ENCODE assay signal across 10 mouse cellular contexts in genomic region chr12:92737623-92738370, GRCm38 (mm10).
A peak's percentile ranks its signal among the peaks of the same experiment; 100 is the strongest.
DNase-seq lines count a peak whose midpoint lies in the region; ATAC-seq and TF ChIP-seq lines count a peak whose summit lies in the region.
"Had no signal": no experiment of that assay in that cellular context is flagged by ENCODE, and none has a peak within 500 bp of the region (broad histone marks: within the 10 kb centered on the region; RNA-seq: fewer than 3 reads in every experiment).

No protein-coding gene starts in this region.

- H3K27me3 ChIP-seq in midbrain, embryonic 14.5 days (ENCODE audit: control insufficient read depth, insufficient read depth, low read length) = no peaks in the 10 kb centered on the region
- H3K27me3 ChIP-seq in midbrain, embryonic 10.5 days (ENCODE audit: low read depth, poor library complexity, severe bottlenecking) = no peaks in the 10 kb centered on the region

- no peak overlapping the region for H3K4me2 ChIP-seq in midbrain, embryonic 14.5 days (ENCODE audit: low read length)

- H3K36me3 ChIP-seq in midbrain, embryonic 14.5 days (ENCODE audit: control insufficient read depth, insufficient read depth, low read length) = no peaks in the 10 kb centered on the region
- H3K36me3 ChIP-seq in midbrain, embryonic 10.5 days = no peaks in the 10 kb centered on the region
- H3K36me3 ChIP-seq: G1E had no signal

- no peaks in the 10 kb centered on the region for H3K9me3 ChIP-seq in midbrain, embryonic 14.5 days (ENCODE audit: control insufficient read depth, low read length)
- no peaks in the 10 kb centered on the region for H3K9me3 ChIP-seq in midbrain, embryonic 10.5 days (replicated peaks)

- DNase-seq in midbrain, embryonic 14.5 days = peak; percentile 3
- no peak for DNase-seq in midbrain, embryonic 10.5 days (ENCODE audit: low spot score)
- peak; percentile 25 for DNase-seq in thymus, postnatal 4 days
- no peak for DNase-seq in embryo, embryonic 11 days
- no peak for DNase-seq in urinary bladder, adult 2 months (ENCODE audit: low spot score)
- no peak for DNase-seq in kidney, postnatal 36 days
- DNase-seq: lung, postnatal 14 days had no signal

- no peak for TF ChIP-seq CTCF in cortical plate, adult 2 months (IDR thresholded peaks at IDR 0.05; ENCODE audit: extremely low read depth, insufficient read depth, low read length)

- WGBS in midbrain, embryonic 14.5 days = 77% methylated on average over 12 of the region's 12 CpGs
- WGBS in midbrain, embryonic 10.5 days = 82% methylated on average over 12 of the region's 12 CpGs

- no peak for ATAC-seq in midbrain, embryonic 14.5 days (ENCODE audit: low FRiP score, low TSS enrichment)
- peak; percentile 51 for ATAC-seq in megakaryocyte, adult 5-6 weeks (ENCODE audit: poor library complexity, severe bottlenecking)

- TF ChIP-seq POLR2A in cortical plate, adult 2 months (IDR thresholded peaks at IDR 0.05; ENCODE audit: extremely low read depth, insufficient read depth, low read length) = no peak

- H3K9ac ChIP-seq in midbrain, embryonic 14.5 days (replicated peaks; ENCODE audit: low read length) = no peak overlapping the region

- no peaks in the 10 kb centered on the region for H3K4me1 ChIP-seq in midbrain, embryonic 14.5 days (ENCODE audit: control insufficient read depth, insufficient read depth, low read length)
- H3K4me1 ChIP-seq in midbrain, embryonic 10.5 days = no peaks in the 10 kb centered on the region
- peaks cover 2% of the 10 kb centered on the region; the same call in 1 of the 2 replicates for H3K4me1 ChIP-seq in cortical plate, adult 2 months (ENCODE audit: control insufficient read depth, insufficient read depth, low read length)

- no peak overlapping the region for H3K27ac ChIP-seq in midbrain, embryonic 14.5 days (replicated peaks; ENCODE audit: low read depth, low read length)
- H3K27ac ChIP-seq in midbrain, embryonic 10.5 days (replicated peaks) = no peak overlapping the region
- peak overlapping the region; percentile 56; the same call in 1 of the 2 replicates for H3K27ac ChIP-seq in cortical plate, adult 2 months (ENCODE audit: insufficient read depth, low read length)

- H3K4me3 ChIP-seq in midbrain, embryonic 14.5 days (replicated peaks; ENCODE audit: low read depth, low read length) = no peak overlapping the region
- H3K4me3 ChIP-seq in midbrain, embryonic 10.5 days = no peak overlapping the region
- H3K4me3 ChIP-seq in cortical plate, adult 2 months (ENCODE audit: insufficient read depth, low read length) = no peak overlapping the region

Comparison
In these comparisons a context has a peak if more than half of its experiments do, and no peak if none do; other contexts are left out.
1. DNase-seq: peak in midbrain, embryonic 14.5 days (single experiment) and thymus, postnatal 4 days (single experiment); none in midbrain, embryonic 10.5 days (single experiment), embryo, embryonic 11 days (single experiment), urinary bladder, adult 2 months (single experiment) and kidney, postnatal 36 days (0 of 2).